Mouse (Mus musculus) large intestine, adult 2 months (tissue): Measurements from ENCODE around the gene P2rx6. TPM values are rescaled to one million over a fixed set of nuclear protein-coding genes. Genes with fewer than 3 reads are reported as not detected.
"Not testable (repeated sequence)": the region's sequence is repeated elsewhere in the genome, so short reads cannot be mapped to it uniquely, and the experiment has no call there.

Source experiments
- DNase-seq: peaks from one replicate; pipeline ENCODE4 v3.0.0-alpha.2; 2012; ENCODE audit warnings: low read depth, low spot score
- WGBS: fragments of 180-500 bp; shearing (Covaris S2); methylation state at CpG from one replicate; pipeline ENCODE4 v1.1.7; 2018; 5-methylcytosine and 5-hydroxymethylcytosine counted together
- polyA plus RNA-seq: library from polyadenylated mRNA; depleted of rRNA; stranded (reverse); fragments of >200 nt; gene quantifications from 2 replicates; pipeline ENCODE4 v1.2.3, GENCODE M21; 2012

Gene P2rx6
- polyA plus RNA-seq, 1 experiment: 2.4 TPM

GRCm38 (mm10) chr16:17559396-17560027 lies 2.2 kb upstream of the P2rx6 start:
- 81% methylated on average over 9 of the region's 9 CpGs for WGBS
- DNase-seq: no peak

DNA sequence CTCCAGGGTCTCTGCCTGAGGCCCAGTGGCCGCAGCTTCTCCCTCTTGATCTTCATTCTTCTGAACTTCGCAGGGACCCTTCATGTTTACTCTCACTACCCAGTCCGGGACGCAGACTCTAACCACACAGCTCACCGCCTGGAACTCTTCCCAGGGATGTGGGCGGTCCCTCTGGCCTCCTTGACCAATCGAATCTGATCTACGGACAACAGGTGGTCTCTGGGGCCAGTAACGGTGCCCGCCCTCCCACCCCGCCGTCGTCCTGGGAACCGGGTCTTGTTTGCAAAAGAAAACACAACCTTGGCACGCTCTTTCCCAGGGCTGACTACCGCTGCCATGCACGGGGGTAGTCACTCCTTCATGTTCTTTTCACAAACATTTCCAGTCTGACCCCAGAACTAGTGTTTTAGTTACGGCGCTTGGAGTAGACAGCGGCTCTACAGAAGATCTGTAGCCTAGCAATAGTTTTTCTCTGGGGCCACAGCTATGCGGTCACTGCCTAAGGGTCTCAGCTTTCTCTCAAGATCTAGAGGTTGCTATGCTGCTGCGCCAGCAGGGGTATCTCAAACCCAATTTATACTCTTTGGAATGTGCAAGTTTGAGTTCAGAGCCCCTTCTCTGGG lies 446 bp upstream of the P2rx6 start, which contains the start of gene Lrrc74b:
Lrrc74b (minus strand) TSS at position 120 of the 623 bp plus-strand sequence.
- no peak for DNase-seq
- 4% methylated on average over 22 of the region's 22 CpGs for whole genome bisulfite sequencing

DNA sequence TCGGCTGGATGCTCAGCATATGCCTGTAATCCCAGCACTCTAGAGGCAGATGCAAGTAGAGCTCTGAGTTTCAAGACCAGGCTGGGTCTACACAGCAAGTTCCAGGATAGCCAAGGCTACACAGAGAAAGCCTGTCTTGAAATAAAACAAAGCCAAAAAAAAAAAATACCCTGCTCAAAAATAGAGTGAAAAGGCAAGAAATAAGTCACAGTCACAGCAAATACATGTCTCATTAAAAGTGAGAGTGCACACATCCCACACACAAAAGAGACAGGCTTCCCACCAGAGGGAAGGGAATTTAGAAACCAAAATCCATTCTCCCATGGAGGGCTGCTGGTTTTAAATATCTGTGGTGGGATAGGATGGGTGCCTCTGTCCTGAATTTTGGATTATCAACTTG lies 1.9 kb downstream of the P2rx6 start:
- DNase-seq: no peak
- 31% methylated on average over 1 of the region's 1 CpGs for WGBS

- no peak for DNase-seq
- 69% methylated on average over 2 of the region's 2 CpGs for WGBS
These were observed 2.5 kb downstream of the P2rx6 start for GRCm38 (mm10) chr16:17564221-17564620.

DNA sequence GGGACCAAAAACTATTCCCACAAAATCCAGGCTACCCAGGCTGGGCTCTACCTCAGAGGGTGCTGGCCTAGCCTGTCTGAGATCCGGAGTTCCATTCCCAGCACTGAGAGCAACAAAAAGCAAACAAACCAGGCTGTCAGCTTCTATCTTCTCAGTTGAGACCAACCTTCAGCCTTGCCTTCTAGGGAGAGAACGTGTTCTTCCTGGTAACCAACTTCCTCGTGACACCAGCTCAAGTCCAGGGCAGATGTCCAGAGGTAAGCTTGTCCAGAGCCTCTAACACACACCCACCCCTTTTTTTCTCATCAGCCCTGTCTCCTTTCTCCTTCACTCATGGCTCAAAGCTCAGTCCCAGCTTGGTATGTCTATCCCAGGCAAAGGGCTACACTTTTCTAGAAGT lies 3.1 kb downstream of the P2rx6 start:
- WGBS: 24% methylated on average over 3 of the region's 3 CpGs
- DNase-seq: no peak

- DNase-seq: no peak
- 34% methylated on average over 4 of the region's 4 CpGs for WGBS
These were observed 4.5 kb downstream of the P2rx6 start for GRCm38 (mm10) chr16:17566186-17566585.

GRCm38 (mm10) chr16:17575870-17576824 lies 14.5 kb downstream of the P2rx6 start:
- peak; percentile 66 for DNase-seq
- 13% methylated on average over 45 of the region's 45 CpGs for WGBS

- DNase-seq: no peak
- WGBS: 14% methylated on average over 8 of the region's 8 CpGs
These were observed 15.1 kb downstream of the P2rx6 start for GRCm38 (mm10) chr16:17576825-17577215.

DNA sequence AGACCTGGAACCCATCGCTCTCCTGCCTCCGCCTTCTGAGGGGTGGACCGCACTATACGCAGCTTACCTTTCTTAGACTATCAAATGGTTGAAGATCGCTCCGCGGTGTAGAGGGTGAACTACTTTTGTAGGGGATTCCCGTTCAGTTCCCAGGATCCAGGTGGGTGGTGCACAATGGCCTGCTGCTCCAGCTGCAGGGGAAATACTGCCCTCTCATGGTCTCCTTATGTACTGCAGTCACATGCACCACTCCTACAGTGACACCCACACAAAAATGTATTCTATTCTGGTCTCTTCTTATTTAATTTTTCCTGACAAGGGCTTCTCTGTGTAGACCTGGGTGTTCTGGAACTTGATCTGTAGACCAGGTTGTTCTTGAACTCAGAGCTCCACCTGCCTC lies 21.4 kb downstream of the P2rx6 start, which contains the start of gene Slc7a4:
Slc7a4 (minus strand) TSS at position 151 of the 400 bp plus-strand sequence.
- DNase-seq: no peak
- WGBS: 33% methylated on average over 8 of the region's 8 CpGs

- WGBS: 88% methylated on average over 7 of the region's 7 CpGs
These were observed 22.9 kb downstream of the P2rx6 start for GRCm38 (mm10) chr16:17584555-17584954.

GRCm38 (mm10) chr16:17590731-17591130 lies 29.0 kb downstream of the P2rx6 start:
- WGBS: 30% methylated on average over 2 of the region's 2 CpGs
- no peak for DNase-seq

More at GRCm38 (mm10) chr16:17584555-17584954, 22.9 kb downstream of the P2rx6 start:
- DNase-seq: no peak

GRCm38 (mm10) chr16:17600944-17601562 lies 39.4 kb downstream of the P2rx6 start:
- no peak for DNase-seq
- WGBS: 45% methylated on average over 3 of the region's 3 CpGs

DNA sequence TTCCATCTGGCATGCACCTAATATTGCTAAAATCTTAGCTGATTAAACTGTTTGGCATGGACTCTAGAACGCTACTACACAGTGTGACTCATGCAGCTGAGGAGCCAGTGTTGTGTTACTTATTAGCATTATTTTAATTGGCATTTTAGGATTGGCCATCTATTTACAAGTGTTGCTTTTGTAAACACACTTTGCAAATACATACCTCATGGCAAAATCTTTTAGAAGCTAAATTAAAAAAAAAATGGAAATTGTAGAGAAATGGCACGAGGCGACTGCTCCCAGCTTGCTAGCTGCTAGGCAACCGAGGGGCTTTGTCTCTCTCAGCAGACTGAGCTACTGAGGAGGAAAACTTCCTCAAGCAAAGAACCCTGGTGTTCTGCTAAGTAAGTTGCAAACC lies 43.3 kb downstream of the P2rx6 start:
- DNase-seq: no peak
- WGBS: 60% methylated on average over 4 of the region's 4 CpGs

- 73% methylated on average over 5 of the region's 5 CpGs for WGBS
- no peak for DNase-seq
These were observed 44.0 kb downstream of the P2rx6 start for GRCm38 (mm10) chr16:17605684-17606083.

GRCm38 (mm10) chr16:17611383-17611782 lies 49.7 kb downstream of the P2rx6 start:
- 41% methylated on average over 4 of the region's 4 CpGs for WGBS
- DNase-seq: no peak

GRCm38 (mm10) chr16:17614740-17615139 lies 53.1 kb downstream of the P2rx6 start:
- DNase-seq: not testable (repeated sequence)
- 92% methylated on average over 6 of the region's 6 CpGs for WGBS

DNA sequence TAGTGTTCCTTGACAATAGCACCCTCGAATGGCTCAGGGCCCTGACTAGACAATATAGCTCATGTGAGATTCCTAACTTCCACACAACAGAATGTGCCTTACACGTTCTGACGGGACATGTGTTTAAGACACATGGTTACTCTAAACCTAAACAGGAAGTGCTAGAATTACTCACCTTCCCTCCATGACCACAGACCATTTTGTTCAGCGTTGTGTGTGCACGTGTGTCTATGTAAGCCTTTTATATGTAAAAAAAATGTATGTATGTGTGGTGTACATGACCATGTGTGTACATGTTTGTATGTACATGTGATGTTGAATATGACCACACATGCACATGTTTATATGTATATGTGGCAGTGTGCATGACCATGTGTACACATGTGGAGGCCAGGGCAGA lies 54.5 kb downstream of the P2rx6 start:
- 71% methylated on average over 5 of the region's 5 CpGs for WGBS
- DNase-seq: no peak

DNA sequence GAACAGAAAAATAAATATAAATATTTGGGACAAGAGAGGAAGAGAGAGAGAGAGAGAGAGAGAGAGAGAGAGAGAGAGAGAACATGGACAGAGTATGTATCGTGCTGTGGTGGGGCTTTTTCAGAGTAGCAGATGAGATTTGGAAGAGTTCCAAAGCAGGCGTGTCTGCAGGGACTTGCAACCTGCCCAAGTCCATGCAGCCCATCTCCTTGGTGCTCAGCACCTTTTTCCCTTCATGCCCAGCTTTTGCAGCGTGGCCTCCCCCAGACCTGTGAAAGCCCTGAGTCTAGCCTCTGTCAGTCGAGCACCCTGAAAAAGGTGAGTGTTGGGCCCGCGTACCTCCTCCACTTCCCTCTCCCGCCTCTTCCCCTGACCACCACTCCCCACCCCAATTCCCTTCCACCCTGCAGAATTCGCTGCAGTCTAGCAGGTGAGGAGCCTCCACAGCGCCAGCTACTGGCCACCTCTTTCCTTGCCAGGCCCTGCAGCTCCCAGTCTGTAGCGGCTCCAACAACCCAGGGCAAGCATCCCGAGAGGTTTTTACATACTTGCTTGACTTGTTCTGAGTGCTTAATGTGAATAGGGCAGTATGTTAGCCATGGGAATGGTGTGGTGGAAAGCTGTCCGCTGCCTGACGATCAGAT lies 56.4 kb downstream of the P2rx6 start:
- no peak for DNase-seq

More for the DNA sequence above, 56.4 kb downstream of the P2rx6 start:
- WGBS: 12% methylated on average over 13 of the region's 13 CpGs
